Mouse (Mus musculus) c-Kit-negative CD71-positive TER-119-positive erythroid progenitor cells, embryonic 14.5 days (primary cell): ENCODE results near the gene Scrn2.

ENCODE experiments used
- DNase-seq: peaks from one replicate; pipeline ENCODE4 v3.0.0-alpha.2; 2013; ENCODE audit warnings: low read depth, low spot score

Scrn2 gene

DNA sequence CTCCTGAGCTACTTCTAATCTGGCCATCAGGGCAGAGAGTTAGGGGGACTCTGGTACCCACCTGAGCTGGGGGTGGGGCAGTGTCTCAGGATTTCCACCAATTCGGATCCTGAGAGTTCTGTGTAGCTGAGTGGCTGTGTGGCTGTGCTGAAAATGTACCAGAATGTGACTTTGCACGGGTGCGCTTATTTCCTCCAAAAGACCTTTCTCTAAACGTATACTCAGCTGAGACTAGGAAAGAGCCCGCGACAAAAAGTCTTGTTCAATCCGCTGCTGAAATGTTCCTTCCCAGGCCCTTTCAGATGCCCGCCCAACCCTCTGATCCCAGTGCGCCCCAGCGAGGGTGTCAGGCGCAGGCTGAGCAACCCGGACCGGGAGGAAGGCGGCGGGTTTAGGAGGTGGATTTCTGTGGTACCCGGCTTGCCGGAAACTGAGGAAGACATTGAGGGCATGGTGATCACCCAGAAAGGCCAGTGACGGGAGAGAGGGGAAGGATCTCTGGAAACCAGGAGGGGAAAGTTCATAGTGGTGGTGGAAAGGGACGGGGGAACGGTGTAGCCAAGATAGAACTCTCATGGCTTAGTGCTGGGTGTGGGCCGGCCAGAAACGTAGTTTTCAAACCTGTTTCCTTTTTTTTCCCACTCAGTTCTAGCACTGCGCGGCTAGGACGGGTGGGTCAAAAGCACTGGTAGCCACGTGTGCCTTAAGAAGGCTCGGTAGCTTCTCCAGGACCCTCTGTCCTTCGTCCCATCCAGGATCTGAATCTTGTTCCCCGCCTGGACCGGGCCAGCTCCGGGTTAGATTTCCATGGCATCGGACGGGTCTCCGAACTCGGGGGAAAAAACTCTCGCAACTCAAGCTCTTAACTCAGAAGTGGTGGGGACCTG, 11.8 kb upstream of the Scrn2 start:
- DNase-seq: no peak

DNA sequence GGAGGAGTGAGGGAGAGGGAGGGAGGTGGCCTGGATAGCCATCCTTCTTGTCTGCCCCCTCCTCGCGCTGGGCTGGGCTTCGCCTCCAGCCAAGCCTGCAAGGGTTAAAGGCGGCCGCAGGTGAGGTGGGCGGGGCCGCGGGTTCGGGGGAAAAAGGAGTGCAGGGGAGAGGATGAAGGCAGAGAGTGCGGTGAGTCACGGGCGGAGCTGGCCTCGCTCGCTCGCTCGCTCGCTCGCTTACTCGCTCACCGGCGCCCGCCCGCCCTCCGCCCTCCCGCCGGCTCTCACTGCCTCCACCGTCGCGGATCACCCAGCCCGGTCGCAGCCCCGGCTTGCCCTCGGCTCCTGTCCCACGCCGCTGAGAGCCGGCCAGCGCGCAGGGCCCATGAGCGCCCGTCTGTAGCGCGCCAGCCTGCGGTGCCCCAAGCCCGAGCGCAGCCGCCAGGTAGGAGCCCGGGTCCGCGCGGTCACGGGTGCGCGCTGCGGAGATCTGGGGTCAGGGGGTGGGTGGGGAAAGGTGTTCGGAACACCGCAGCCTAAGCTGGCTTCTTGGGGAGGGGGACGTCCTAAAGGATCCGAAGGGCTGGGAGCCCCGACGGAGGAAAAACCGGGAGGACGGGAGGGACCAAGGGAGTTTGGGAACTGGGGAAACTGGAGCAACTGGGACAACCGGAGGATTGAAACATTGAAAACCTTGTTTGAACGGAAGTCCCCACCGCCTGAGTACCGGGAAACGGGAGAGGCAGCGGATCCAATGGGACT, 11.0 kb upstream of the Scrn2 start:
- no peak for DNase-seq

DNA sequence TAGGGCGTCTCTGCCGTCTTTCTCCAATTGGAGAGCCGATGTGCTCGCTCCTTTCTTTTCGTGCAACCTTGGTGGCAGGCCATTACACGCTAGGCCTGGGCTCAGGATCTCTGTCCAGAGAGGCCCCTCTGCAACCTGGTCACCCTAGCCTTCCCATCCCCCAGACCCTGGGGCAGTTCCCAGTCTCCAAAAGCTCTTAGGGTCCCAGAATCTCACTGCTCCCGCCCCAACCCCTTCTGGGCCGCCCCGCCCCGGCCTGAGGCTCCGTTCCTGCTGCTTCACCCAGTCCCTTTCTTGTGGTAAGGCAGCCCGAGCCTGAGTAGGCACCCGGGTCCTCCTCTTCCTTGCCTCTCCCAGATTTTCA, 10.4 kb upstream of the Scrn2 start:
- DNase-seq: no peak

DNA sequence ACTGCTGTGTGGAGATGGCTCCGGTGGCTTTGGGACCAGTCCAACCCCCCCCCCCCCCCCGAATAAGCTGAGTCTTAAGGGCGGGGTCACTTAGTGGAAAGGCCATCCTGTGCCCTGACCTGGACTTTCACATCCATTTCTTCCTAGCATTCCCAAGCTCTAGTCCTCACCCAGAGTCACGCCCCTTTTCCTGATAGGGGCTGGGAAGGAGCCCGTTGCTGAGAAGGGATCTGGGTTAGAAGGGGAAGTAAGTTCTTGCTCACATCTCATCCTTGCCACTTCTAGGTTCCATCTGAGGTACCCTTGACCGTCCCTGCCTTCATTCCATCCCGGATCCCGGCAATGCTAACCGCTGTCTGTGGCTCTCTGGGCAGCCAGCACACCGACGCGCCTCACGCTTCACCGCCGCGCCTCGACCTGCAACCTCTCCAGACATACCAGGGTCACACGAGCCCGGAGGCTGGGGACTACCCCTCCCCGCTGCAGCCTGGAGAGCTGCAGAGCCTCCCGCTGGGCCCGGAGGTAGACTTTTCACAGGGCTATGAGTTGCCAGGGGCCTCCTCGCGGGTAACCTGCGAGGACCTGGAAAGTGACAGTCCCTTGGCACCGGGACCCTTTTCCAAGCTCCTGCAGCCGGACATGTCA, 8.5 kb upstream of the Scrn2 start:
- DNase-seq: no peak

DNA sequence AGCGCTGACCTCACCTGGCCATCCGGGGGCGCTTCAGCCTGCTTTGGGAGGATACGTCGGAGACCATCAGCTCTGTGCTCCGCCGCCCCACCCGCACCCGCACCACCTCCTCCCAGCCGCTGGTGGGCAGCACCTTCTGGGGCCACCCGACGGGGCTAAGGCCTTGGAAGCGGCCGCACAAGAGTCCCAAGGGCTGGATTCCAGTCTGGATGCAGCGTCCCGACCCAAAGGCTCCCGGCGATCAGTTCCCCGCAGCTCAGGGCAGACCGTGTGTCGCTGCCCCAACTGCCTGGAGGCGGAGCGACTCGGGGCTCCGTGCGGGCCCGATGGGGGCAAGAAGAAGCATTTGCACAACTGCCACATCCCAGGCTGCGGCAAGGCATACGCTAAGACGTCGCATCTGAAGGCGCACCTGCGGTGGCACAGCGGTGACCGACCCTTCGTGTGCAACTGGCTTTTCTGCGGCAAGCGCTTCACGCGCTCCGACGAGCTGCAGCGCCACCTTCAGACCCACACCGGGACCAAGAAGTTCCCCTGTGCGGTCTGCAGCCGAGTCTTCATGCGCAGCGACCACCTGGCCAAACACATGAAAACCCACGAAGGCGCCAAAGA, 7.8 kb upstream of the Scrn2 start:
- DNase-seq: no peak

DNA sequence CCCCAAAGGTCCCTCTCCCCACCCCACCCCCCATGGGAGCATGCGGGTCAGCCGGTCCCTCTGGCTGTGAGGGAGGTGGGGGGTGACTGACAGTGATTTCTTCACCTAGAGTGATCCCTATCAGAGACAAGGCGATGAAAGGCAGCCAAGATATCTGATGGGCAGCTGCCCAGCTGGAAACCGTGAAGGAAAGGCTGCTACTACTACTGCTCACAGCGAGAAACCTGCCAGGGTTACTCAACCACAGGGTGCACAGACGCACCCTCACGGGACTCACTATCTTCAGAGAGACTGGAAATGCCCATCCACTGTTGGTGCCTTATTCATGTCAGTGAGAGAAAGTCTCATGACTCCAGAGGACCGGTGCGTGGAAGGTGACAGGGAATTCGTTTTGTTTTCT, 4.8 kb upstream of the Scrn2 start:
- no peak for DNase-seq

DNA sequence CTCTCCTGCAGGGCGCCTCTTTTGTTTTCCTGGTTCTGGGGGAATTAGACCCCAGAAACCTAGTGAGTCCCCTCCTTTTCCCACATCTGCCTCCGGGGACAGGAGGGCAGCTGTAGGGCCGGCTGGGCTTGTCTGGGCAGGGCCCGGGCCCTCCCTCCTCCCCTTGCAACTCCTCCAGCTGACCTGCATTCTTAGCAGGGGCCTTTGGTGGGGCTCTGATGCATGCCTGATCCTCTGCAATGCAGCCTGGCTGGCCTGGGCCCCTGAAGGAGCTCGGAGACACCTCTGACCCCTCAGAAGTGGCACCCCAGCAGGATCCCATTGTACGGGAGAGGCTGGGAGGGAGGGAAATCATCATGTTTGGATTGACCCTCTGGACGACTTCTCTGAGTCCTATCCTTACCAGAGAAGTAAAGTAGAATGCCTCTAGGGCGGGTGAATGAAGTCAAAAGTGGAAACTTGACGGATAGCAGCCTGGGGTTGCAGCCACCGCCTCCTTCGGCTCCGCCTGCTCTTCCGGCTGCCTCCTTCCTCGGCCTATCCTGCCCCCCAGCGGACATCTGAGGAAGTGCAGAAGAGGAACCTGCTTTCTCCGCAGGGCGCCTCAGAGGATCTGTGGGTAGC, 3.9 kb upstream of the Scrn2 start:
- DNase-seq: peak; percentile 63

DNA sequence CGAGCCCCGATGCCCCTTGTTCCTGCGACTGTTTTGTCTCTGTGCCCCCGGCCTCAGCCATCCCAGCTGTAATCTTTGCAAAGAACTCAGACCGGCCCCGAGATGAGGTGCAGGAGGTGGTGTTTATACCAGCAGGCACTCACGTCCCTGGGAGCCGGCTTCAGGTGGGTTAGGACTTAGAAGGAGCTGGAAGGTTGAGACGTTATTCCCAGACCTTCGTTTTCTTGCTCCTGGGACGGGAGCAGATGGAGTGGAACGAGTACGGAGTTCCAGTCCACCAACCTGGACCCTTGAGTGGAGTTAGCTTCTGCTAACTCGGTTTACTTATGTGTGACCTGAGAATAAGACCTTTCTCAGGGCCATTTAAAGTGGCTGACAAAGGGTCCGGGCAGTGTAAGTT, 688 bp downstream of the Scrn2 start:
- no peak for DNase-seq

DNA sequence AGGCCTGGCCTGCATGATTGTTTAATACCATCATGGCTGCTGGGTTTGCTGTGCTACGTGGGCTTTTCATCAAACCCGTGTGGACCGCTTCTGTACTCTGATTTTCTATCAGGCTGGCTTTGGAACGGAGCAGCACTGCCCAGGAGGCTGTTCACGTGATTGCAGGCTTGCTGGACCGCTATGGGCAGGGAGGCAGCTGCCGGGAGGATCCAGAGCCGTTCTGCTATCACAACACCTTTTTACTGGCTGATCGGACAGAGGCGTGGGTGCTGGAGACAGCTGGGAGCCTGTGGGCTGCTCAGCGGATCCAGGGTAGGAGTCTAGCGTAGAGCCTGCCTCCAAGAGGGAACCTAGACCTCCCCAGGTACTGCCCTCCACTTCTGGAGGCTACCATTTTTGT, 2.2 kb downstream of the Scrn2 start:
- DNase-seq: no peak

DNA sequence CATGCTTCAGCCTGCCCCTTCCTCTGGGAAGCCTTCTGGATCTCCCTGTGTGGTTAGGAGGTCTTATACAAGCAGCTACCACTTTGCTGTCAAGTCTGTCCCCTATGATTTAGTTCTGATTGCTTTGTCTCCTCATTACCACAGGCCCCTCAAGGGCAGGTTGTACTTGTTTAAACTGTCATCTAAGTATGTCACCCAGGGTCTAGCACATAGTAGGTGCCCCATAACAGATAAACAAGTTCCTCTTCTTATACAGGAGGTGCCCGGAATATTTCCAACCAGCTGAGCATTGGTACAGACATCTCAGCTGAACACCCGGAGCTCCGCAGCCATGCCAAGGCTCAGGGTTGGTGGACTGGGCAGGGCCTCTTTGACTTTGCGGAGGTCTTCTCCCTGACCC, 2.8 kb downstream of the Scrn2 start:
- no peak for DNase-seq

DNA sequence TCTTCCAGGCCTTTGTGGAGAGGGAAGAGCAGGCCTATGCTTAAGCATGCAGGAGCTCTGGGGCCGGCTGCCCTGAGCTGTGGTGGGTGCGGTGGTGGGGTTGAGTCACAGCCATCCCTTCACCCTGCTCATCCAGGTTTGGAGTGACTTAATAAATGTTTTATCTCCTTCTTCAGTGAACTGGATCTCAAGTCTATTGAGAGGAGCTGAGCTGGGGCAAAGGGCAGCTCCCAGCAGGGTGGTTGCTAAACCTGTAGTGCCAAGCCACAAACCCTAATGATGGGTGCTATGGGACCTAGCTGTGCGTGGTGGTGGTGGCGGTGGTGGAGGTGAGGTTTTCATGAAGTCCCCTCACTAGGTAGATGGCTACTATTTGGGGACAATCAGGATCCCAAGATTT, 4.0 kb downstream of the Scrn2 start:
- DNase-seq: no peak

DNA sequence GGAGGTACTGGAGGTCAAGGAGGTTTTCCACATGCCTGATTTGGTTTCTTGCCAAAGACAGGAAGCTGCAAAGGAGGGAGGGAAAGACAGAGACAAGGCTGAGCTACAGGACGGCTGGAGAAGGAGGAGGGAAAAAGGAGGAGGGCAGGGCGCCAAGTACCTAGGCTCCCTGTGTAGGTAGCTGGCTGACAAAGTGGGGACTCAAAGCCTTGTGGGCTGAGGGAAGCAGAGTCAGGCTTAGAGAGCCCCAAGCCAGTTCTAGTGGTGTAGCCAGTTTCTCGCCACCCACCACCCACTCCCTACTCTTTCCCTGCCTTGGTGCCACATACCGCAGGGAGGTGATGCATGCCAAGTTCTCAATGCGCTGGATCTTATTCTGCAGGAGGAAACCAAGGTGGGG, 6.4 kb downstream of the Scrn2 start:
- no peak for DNase-seq

DNA sequence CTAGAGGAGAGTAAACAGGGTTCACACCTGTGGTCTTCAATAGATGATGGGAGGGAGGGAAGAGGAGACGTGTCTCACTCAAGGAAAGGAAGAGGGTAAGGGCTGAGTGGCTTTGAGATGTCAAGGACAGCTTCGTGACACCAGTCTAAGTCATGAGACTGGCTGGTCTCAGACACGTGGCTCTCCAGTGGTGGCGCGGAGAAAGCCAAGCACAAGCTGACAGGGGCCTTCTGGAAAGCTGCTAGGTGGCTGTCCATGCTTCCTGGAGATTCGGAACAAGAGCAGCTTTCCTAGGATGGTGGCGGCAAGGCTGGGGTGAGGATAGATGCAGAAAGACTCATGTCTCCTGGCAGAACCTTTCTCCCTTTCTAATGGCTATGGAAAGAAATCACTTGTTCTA, 9.1 kb downstream of the Scrn2 start:
- no peak for DNase-seq

DNA sequence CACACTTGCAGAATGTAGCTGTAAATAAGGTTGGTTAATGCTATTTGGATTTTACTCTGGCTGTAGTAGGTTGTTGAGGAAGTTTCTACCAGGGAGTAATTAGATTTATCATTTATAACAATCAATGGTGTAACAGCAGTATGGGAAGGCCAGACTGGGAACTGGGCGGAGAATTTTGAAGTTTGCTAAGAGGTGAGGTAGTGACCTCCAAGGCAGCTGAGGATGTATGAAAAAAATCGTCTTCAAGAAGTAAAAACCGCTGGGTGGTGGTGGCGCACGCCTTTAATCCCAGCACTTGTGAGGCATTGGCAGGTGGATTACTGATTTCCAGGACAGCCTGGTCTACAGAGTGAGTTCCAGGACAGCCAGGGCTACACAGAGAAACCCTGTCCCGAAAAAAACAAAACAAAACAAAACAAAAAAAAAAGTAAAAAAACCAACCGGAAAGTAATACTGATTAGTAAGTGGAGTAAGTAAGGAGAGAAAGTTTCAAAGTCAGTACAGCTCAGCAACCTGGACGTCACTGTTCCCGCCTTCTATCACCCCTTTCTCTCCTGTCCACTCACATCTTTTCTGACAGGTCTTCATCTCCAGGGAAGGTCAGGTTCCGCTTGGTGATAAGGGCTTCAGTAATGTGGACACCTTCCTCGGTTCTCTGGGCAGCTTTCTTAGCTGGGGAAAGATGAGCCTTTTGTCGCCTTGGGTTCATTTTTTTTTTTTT, 10.7 kb downstream of the Scrn2 start:
- no peak for DNase-seq

DNA sequence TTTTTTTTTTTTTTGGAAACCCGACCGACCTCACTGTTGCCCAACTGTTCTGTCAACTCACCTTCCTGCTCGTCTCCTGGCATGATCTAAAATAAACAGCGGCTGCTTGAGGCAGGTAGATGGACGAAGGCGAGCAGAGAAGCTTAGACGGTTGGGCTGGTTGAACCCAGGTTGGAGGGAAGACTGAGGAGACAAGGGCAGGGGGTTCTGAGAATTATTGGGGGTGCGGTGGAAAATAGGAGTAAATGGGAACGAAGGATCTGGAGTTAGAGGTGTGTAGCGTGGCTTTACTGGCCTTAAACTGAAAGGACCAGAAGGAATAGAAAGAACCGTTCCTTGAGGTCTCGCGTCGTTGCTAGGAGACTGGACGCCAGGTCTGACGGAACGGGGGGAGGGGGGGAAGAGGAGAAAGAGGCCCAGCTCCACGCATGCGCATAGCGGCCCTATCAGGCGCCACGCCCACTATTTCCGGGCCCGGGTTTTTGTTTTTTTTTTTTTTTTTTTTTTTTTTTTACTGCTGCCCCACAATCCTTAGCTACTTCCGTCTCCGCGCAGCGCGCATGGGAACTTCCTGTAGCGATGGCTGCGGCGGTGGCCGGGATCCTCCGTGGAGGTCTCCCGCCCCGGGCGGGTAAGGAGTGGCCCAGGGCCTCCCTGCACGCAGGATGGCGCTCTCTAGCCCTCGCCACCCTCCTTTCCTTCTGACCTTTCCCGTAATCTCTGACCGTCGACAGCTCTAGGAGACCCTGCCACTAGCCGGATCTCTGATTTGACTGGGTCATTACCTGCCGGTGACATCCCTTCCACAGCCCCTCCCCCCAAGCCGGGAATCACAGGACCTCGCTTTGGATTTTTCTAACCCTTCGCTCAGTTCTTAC, 11.5 kb downstream of the Scrn2 start, which contains the start of the genes Lrrc46 and Mrpl10:
Gene Lrrc46 (minus strand): TSS at position 386 of the 878 bp plus-strand sequence.
Gene Mrpl10 (plus strand): TSS at position 539 of the 878 bp plus-strand sequence.
- DNase-seq: peak; percentile 79

DNA sequence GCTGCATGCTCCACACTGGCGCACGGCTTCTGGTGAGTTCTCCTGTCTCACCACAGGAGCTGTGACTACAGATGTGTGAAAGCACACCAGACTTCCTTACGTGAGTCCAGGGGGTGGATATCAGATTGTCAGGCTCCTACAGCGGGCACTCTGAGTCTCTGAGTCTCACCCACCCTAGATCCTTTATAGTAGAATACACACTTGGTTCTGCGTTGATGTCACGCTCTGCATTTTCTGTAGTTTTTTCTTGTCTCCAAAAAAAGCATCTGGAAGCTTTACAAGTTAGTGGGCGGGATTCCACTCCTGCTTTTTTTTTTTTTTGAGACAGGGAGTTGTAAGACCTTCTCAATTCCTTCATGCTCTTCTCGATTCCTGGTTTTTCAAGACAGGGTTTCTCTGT, 15.2 kb downstream of the Scrn2 start:
- DNase-seq: no peak

DNA sequence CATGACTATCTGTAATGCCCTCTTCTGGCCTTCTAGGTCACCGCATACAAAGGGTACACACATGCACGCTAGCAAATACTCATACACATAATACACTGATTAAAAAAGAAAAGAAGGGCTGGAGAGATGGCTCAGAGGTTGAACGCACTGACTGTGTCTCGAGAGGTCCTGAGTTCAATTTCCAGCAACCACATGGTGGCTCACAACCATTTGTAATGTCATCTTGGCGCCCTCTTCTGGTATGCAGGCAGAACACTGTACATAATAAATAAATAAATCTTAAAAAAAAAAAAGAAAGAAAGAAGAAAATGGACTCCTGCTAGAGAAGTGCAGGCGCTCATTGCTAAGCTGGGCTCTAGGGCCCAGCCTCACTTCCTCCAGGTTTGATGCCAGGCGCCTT, 16.1 kb downstream of the Scrn2 start:
- DNase-seq: no peak

DNA sequence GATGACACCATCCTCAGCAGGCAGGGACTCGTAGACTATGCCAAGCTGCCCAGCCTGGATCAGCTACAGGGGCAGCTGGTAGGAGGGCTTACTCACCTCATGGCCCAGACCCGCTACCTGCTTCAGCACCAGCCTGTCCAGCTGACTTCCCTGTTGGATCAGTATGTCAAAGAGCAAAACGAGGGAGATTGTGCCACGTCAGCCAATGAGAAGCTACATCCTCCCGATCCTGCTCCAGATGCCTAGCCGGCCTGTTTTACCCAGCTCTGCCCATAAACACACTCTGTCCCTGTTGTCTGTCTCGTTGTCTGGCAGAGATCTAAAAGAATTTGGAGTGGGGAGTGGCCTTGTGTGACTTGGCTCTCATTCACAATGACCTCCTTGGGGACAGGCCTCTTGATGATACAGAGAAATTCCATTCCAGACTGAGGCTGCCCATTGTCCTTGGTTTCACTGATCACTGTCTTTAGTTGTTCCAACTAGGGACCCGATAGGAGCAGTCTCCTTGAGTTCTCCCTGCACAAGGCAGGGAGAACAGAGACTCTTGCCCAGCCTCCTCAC, 18.4 kb downstream of the Scrn2 start:
- DNase-seq: no peak

DNA sequence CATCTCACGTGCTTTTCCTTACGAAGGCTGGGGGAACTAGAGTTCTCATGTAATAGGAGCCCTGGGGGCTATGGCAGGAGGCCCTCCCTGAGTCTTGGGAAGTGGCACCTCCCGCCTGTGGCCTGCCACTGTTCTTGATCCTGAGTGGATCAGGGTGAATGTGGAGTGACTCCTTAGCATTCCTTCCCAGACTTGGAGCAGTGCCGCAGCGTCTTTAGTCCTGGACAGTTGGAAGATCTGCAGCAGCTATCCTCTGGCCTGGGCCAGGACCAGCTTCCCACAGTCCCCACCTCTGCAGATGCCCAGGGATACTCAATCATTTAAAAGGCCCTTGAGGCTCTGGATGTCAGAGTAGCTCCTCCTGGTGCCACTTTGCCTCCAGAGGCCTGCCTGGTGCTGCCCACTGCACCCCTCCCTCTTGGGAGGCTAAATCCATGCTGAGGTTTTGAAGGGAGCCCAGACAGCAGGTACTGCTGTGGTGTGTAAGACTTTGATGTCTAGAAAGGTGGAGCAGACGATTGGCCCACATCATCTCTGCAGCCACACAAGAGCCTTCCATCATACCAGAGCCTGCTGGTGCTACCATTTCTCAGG, 19.9 kb downstream of the Scrn2 start:
- no peak for DNase-seq
